In the genomic region with DNA sequence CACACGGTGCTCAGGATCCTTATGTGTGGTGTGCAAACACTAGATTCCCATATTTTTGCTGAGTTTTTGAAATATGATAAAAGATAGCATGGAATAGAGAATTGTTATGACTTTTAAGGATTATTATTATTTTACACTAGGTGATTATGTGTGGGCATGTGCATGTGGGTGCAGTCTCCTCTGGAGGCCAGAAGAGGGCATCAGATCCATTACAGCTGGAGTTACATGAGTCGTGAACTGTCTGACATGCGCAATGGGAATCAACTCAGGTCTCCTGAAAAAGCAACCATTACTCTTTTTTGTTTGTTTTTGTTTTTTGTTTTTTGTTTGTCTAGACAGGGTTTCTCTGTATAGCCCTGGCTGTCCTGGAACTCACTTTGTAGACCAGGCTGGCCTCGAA, we compare ENCODE assay signal across 1 mouse cellular context.
TF ChIP-seq lines count a peak whose summit lies in the region.

No protein-coding gene starts in this region.

TF ChIP-seq in CH12.LX, 34 proteins besides CTCF, POLR2A, EP300 and RAD21 (continued from another document):
- no peak for TF ChIP-seq MAX (IDR thresholded peaks at IDR 0.05; ENCODE audit: low read length)
